Mouse (Mus musculus) c-Kit-negative CD71-positive TER-119-positive erythroid progenitor cells, embryonic 14.5 days (primary cell): ENCODE data around the gene Plrg1.

Experiments
- DNase-seq: peaks from one replicate; pipeline ENCODE4 v3.0.0-alpha.2; 2013; ENCODE audit warnings: low read depth, low spot score

Gene Plrg1

DNA sequence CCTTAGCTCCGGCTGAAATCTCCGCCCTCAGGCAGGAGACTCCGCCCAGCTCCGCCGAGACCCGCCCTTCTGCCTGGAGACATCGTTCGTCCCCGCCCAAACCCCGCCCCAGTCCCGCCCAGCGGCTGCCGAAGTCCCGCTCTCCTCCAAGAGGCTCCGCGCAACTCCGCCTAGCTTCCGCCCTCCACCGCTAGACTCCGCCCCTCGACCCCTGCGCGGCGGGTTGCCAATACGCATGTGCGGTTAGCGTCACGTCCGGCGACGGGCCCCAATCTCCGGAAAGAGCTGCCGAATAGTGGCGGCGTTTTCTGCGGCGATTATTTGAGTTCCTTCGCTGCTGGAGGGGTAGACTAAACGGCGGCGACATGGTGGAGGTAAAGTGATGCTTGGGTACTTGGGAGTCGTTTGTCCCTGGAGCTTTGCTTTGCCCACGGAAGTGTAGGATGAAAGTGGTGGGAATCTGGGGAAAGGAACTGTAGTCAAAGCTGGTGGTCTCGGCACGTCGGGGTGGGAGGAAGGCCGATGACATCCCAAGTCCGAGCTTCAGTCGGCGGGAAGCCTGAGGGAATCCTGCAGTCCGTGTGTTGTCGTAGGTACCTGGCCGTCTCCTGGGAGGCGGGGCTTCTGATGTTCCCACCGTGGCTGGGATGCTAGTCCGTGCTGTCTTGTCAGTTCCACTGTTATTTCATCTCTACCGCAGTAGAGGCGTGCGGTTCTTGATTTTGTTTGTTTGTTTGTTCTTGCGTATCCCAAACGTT is at the start of gene Plrg1:
TSS of gene Plrg1 (plus strand) at position 242 of the 758 bp plus-strand sequence.
- DNase-seq, result peak; percentile 95

DNA sequence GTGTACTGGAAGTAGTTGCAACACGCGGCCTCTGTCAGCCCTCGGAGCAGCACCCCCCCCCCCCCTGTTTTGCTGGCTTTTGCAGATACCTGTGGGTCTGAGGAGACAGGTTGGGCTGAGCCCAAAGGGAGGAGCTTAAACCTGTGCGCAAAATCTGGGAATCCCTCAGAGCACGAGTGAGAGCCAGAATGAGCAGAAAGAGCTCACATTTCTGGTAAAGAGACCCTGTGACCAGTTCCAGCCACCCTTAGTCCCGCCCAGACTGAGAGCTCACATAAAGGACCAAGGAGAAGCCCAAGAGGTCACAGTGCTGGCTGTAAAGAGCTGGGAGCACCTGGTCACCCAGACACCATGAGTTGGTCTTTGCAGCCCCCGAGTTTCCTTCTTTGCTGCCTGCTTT is 47.8 kb upstream of the Plrg1 start, which contains the start of gene Fgg:
TSS of gene Fgg (plus strand) at position 168 of the 400 bp plus-strand sequence.
- DNase-seq, result no peak

- no peak for DNase-seq
Measured at GRCm38 (mm10) chr3:83010291-83010690, 45.0 kb upstream of the Plrg1 start.

GRCm38 (mm10) chr3:83011136-83011535 is 44.2 kb upstream of the Plrg1 start:
- no peak for DNase-seq

DNA sequence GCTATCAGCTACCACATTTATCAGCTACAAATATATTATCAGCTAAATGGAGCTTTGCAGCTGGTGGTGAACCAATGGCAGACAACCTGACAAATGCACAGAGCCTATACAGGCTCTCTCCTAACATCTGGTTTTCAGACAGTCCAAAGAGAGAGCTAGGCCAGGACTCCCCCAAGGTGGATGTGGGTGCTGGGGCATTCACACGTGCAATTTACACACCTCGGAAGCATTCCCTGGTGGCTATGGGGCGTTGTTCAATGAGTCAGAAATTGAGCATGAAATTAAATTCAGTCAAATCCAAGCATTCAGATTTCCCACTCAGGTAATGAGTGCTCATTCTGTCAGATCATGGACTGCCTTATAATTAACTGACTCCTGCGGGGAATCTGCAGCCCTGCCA is 43.8 kb upstream of the Plrg1 start:
- no peak for DNase-seq

- no peak for DNase-seq
Measured at GRCm38 (mm10) chr3:83012636-83013035, 42.7 kb upstream of the Plrg1 start.

DNA sequence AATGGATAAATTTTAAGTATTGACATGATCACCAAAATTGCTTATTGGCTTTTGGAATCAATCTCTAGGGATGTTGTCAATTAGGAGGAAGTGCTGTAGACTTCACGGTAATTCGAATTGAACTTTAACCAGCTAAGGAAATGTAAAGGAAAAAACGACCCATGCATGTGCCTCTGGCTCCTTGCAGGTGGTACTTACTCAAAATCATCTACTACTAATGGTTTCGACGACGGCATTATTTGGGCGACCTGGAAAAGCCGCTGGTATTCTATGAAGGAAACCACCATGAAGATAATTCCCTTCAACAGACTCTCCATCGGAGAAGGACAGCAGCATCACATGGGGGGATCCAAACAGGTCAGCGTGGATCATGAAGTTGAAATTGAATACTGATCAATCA is 41.4 kb upstream of the Plrg1 start:
- DNase-seq, result no peak

- no peak for DNase-seq
Measured at GRCm38 (mm10) chr3:83016236-83016635, 39.1 kb upstream of the Plrg1 start.

GRCm38 (mm10) chr3:83020387-83020786 is 34.9 kb upstream of the Plrg1 start:
- no peak for DNase-seq

DNA sequence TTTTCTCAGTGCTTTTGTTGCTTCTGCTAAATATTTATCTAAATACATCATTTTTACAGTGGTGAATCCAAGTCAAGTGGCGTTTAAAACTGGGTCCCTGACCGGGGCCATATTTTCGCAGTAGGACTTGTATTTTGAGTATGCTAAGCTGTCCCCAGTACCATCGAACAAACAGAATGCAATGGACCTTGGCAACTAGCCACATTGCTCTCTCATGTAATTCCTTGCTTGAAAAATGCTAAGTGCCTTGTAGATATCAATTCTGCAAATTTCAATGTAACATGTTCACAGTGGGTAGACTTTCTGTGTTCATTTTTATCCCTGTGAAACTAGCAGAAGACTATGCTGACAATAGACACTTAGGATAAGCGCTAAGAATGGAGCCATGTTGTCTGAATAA is 34.1 kb upstream of the Plrg1 start:
- no peak for DNase-seq

DNA sequence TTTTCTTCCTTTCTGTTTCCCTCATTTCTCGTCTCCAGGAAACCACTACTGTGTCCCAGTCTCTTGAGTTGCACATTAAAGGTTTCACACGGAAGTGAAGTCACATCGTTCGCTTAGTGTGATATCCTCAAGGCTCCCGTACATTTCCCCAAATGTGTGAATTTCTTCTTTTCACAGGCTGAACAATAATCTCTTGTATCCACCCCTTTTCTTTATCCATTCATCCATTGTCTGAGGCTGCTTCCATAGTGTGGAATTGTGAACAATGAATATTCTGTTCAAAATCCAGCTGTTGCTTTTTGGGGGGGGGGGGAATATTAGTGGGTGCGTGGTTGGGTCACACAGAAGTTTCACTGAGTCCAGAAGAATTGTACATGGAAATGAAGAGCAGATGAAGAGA is 30.3 kb upstream of the Plrg1 start:
- DNase-seq, result no peak

- no peak for DNase-seq
Measured at GRCm38 (mm10) chr3:83025475-83026301, 29.6 kb upstream of the Plrg1 start, which contains the start of gene Fga. Fga (plus strand) TSS chr3:83026076.

GRCm38 (mm10) chr3:83027546-83028251 is 27.6 kb upstream of the Plrg1 start:
- no peak for DNase-seq

DNA sequence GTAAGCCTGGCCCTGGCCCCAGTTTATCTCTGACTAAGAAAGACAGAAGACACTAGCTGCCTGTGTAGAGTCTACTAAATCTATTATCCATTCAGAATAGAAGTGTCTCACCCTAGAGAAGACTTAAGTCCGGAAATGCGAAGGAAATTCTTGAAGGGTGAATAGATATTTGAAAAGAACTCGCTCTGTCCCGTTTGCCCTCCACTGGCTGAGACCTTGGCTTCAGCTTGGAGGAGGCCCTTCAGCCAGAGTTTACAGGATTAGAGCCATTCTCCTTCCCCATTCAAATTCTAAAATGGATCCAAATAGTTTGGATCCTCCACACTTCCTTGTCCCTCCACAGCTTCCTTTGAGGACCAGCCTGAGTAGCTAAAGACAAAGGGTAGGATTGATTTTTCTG is 25.0 kb upstream of the Plrg1 start:
- no peak for DNase-seq

GRCm38 (mm10) chr3:83032746-83033308 is 22.5 kb upstream of the Plrg1 start:
- DNase-seq, result no peak

GRCm38 (mm10) chr3:83033801-83034200 is 21.5 kb upstream of the Plrg1 start:
- DNase-seq, result no peak

GRCm38 (mm10) chr3:83038865-83039264 is 16.5 kb upstream of the Plrg1 start:
- no peak for DNase-seq

- no peak for DNase-seq
Measured at GRCm38 (mm10) chr3:83039666-83040065, 15.7 kb upstream of the Plrg1 start.

- DNase-seq, result no peak
Measured at GRCm38 (mm10) chr3:83042451-83042850, 12.9 kb upstream of the Plrg1 start.

DNA sequence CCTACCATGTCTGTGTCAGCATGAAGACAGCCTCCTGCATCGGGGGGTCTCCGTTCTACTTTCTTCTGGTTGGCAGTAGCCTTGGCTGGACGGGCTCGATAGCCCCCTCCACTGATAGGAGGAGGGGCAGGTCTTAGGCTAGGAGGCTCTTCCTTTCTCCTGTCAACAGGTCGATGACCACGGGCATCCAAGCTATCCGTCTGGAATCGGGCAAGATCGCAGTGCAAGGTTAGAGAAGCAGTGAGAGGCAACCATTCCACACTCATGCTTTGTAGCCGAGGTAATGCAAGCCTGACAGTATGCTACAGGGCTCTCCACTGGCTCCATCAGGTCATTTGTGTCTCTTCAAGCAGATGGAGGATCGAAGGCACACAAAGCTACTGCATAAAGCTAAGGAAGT is 8.7 kb upstream of the Plrg1 start:
- no peak for DNase-seq

DNA sequence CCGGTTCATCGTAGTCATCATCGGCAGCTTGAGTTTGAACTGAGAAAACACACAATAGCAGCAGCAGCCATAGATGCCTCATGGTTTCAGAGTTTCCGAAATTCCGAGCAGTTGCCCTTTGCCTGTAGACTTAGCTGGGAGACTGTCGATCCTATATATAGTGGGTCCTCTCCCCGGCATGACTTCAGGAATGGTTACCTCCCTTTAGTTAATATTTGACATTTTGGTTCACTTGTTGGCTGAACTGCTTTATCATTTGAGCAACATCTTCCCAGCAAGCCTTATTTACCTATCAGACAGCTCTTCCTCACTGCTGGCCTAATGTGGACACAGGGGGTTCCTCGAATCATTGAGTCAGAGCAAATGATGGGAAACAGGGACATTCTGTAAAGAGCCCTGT is 5.6 kb upstream of the Plrg1 start, which contains the start of gene Fgb:
TSS of gene Fgb (minus strand) at position 184 of the 400 bp plus-strand sequence.
- DNase-seq, result no peak

DNA sequence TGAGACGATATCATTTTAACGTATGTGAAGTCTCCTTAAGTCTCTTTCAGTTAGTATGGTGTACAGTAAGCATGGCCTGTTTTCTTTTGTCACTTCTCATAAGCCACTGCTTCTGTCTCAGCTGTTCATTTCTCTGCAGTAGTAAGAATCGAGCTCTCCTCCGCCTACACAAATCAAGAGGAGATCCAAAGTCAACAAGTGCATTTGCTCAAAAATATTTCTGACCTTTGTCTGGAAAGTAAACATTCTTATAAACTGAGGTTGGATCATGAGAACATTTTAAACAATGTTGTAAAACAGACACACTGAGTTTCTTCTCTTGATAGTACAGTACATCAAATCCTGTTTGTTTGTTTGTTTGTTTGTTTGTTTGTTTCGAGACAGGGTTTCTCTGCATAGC is 4.7 kb upstream of the Plrg1 start:
- no peak for DNase-seq
